Mouse (Mus musculus): ENCODE measurements at regions not wholly inside any gene's neighbourhood (a gene's known extent, or its start where the extent isn't known, plus 50 kb on each side); places are given as distances from the start of the nearest gene placed in this dataset.

DNA sequence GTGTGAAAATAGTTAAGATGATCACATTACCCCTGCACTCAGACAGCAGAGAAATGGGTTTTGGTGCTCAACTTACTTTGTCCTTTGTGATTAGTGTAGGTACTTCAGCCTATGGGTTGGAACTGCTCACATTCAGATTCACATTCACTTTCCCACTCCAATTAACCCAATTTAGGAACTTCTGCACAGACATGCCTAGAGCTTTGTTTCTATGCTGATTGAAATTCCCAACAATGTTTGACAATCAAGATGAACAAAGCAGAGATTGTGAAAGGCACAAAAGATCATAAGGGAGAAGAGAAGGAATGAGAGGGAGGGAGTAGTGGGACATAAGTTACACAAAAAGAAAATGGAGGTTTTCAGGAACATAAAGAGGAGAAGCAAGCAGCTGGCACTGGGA lies 285.0 kb downstream of the Gm17521 start:
- DNase-seq (ENCODE audit: low read depth, low spot score) = no peak

DNA sequence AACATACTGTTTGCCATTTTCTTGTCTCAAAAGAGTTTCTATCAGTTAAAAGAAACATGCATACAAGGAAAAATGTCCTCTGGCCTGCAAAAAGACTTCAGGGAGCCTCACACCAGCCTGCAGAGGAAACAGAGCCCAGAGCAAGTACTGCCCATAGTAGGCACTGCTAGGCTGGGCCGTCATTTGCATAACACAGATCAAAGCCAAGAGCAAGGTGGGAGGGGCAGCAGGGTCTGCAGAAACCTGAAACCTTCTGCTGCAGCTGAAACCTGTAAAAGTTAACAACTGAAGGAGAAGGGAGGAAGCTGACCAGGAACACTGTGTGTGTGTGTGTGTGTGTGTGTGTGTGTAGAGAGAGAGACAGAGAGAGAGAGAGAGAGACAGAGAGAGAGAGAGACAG lies 309.5 kb downstream of the Gm17521 start:
- DNase-seq (ENCODE audit: low read depth, low spot score) = peak; percentile 60
